Mouse (Mus musculus) bone marrow macrophage, adult 2 months (primary cell): Measurements from ENCODE around the gene Ska3. TPM values are rescaled to one million over a fixed set of nuclear protein-coding genes. Genes with fewer than 3 reads are reported as not detected.
"Not testable (repeated sequence)": the region's sequence is repeated elsewhere in the genome, so short reads cannot be mapped to it uniquely, and the experiment has no call there.

Experiments
- H3K27ac ChIP-seq: 2 replicates; pipeline ENCODE4 v1.5.1; 2012; ENCODE audit warnings: low read depth, low read length; ENCODE audit not compliant: insufficient read depth
- H3K4me1 ChIP-seq: 2 replicates; pipeline ENCODE4 v1.6.1; 2012; ENCODE audit warnings: low read length; ENCODE audit not compliant: control insufficient read depth, insufficient read depth
- H3K4me3 ChIP-seq: 2 replicates; pipeline ENCODE4 v1.5.1; 2012; ENCODE audit warnings: mild to moderate bottlenecking, low read length, moderate library complexity; ENCODE audit not compliant: insufficient read depth
- CTCF ChIP-seq: IDR thresholded peaks from 2 replicates; pipeline ENCODE4 v1.5.1; 2012; ENCODE audit warnings: low read depth, mild to moderate bottlenecking, low read length, moderate library complexity
- POLR2A ChIP-seq: IDR thresholded peaks from 2 replicates; pipeline ENCODE4 v1.6.1; 2012; ENCODE audit warnings: mild to moderate bottlenecking, low read depth, low read length, borderline replicate concordance
- polyA plus RNA-seq: library from polyadenylated mRNA; stranded (reverse); fragments of >200 nt; gene quantifications from 2 replicates; pipeline ENCODE4 v1.2.4, GENCODE M21; 2012; ENCODE audit not compliant: missing spikeins, insufficient read depth, insufficient read length

Gene Ska3
- 12.0 and 13.3 TPM in 2 replicates for polyA plus RNA-seq

DNA sequence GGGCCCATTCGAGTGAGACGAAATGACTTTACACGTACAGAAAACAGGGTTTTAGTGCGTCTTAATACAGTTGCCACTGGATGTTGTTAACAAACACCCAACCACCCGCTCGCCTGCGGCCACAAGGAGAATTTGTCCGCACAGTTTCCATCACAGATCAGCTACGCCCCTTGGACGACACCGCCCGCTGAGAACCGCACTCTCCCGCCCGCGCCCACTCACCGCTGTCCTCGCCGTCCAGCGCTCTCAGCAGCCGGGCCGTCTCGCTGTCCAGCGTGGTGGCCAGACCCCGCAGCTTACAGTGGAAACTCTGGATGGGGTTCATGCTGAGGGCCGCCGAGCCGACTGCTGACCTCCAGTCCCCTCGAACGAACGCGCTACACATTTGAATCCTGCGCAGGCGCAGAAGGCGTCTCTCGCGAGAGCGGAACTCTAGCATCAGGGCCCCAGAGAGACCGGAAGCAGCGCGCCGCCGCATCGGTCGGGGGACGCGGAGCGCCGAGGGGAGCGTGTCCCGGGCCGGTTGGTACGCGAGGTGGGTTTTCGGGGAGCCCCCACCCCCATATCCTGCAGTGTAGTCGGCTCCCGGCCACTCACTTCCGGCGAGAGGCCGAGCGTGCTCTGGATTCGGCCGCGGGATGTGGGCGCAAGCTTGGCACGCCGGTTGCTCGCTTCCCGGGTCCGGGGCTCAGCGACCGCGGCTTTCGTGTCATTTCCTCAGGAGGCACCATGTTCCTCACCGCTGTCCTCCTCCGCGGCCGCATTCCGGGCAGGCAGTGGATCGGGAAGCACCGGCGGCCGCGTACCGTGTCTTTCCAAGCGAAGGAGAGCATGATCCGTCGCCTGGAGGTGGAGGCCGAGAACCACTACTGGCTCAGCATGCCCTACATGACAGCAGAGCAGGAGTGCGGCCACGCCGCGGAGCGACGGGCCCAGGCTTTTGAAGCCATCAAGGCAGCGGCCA, at the start of gene Ska3, which contains the start of gene Mrpl57:
Gene Ska3, minus strand, starts transcription at position 398 of the 964 bp plus-strand sequence.
Gene Mrpl57, plus strand, starts transcription at position 447 of the 964 bp plus-strand sequence.
- peaks cover 7% of the 10 kb centered on the region for H3K4me1 ChIP-seq
- peak within 1 kb of the TSS; percentile 72 for H3K27ac ChIP-seq
- TF ChIP-seq CTCF (no peak), POLR2A (peak; percentile 51; the same call in 1 of the 2 replicates)
- H3K4me3 ChIP-seq, result peak within 1 kb of the TSS; percentile 81

DNA sequence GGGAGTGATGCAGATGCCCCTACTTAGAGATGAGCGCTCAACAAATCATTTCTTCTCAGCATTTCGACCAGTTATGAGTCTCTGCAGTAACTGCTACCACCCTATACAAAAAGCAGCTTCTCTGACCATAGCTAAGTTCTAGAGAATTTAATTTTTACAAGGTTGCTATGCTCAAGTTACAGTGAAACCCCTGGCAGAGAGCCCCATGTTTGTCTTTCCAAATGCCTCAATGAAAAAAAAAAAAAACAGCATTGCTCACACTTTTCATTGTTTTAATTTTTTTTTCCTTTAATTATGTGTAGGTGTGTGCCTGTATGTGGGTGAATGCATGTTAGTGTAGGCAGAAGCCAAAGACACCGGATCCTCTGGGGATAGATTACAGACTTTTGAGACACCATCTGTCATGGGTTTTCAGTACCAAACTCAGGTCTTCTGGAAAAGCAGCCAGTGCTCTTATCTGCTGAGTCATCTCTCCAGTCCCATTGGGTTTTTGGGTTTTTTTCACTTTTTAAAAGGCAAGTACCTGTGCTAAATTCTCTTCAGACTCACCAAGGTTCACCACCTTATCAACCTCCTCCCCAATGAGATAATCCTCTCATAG, 40.8 kb upstream of the Ska3 start:
- TF ChIP-seq POLR2A (no peak), CTCF (no peak)
- Histone ChIP-seq H3K4me1 (peaks cover 48% of the 10 kb centered on the region), H3K27ac (no peak overlapping the region), H3K4me3 (no peak overlapping the region)

DNA sequence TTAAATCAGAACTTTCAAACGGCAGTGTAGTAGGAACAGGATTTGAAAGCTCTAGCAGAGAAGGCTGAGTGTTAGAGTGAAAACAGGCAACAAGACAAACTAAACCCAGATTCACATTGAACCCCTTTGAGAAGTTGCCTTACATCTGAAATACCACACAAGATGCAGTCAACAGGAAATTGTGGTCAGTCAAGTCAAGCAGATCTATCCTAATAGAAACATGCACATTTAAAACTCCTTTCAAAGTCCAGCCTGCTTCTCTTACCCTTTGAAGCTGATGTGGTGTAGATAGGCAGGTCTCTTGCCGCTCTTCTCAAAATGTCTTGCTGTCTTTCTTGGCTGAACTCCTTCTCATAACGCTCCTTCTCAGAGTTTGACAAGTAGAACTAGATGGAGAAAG, 39.3 kb upstream of the Ska3 start:
- Histone ChIP-seq H3K4me3 (no peak overlapping the region), H3K4me1 (peaks cover 51% of the 10 kb centered on the region), H3K27ac (no peak overlapping the region)
- TF ChIP-seq CTCF, result no peak
- TF ChIP-seq POLR2A, result no peak

DNA sequence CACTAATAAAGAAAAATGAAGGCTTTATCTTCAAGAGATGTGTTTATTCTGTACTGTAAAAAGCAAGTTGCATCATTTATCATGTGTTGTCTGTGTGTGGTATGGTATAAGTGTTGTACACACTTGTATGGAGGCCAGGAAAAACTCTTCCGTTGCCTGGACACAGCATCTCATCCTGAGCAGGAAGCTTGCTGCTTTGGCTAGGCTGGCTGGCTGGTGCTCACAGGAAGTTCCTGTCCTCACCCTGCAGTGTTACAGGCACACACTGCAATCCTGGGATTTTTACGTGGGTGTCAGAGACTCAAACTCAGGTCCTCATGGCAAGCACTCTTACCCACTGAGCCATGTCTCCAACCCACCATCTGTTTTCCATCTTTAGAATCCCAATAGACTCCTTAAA, 37.1 kb upstream of the Ska3 start:
- Histone ChIP-seq H3K27ac (no peak overlapping the region), H3K4me1 (peaks cover 52% of the 10 kb centered on the region), H3K4me3 (no peak overlapping the region)
- TF ChIP-seq CTCF (no peak), POLR2A (no peak)

DNA sequence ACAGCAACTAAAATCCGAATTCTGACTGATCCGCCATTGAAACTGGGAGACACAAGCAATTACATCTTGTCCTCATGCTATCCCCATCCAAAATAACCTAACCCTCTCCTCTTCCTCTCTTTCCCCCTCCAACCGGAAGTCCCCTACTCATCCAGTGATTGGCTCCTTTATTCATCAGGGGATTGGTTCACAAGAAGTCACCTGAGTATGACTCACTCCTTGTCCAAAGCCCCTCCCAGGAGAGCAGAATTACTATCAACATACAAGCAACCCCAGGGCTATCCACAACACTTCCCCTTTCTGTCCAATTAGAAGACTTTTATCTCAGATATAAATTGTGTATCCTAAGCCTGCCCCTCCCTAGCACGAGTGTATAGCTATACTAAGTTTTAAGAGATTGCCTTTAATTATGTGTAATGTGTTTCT, 36.0 kb upstream of the Ska3 start:
- Histone ChIP-seq H3K4me3 (no peak overlapping the region), H3K27ac (peak overlapping the region; percentile 42), H3K4me1 (peaks cover 48% of the 10 kb centered on the region)
- TF ChIP-seq CTCF (no peak), POLR2A (no peak)

DNA sequence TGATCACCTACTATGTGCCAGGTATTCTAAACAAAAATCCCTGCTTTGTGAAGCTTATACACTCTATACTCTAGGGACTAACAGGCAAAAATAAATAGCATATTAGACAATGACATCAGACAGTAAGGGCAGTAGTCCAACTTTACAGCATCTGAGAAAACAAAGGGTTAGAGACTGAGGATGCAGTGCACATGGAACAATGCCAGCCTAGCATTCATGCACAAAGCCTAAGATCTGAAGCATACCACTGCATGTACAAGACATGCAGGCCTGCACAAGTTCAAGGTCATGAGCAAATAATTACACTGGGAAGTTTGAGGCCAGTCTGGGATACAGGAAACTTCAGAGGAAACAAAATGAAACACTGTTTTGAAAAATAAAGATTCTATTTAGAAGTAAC, 33.5 kb upstream of the Ska3 start:
- no peak overlapping the region for H3K4me3 ChIP-seq
- no peak for TF ChIP-seq CTCF
- TF ChIP-seq POLR2A, result no peak
- no peak overlapping the region for H3K27ac ChIP-seq
- peaks cover 33% of the 10 kb centered on the region for H3K4me1 ChIP-seq

DNA sequence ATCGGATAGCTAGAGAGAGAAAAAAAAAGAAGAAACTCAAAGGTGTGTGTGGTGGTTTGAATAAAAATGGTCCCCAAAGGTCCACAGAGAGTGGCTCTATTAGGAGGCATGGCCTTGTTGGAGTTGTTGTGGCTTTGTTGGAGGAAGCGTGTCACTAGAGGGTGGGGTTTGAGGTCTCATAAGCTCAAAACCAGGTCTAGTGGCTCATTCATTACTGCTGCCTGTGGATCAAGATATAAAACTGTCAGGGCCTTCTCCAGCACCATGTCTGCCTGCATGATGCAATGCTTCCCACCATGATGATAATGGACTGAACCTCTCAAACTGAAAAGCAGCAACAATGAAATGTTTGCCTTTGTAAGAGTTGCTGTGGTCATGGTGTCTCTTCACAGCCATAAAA, 32.6 kb upstream of the Ska3 start:
- no peak overlapping the region; the same call in 1 of the 2 replicates for H3K27ac ChIP-seq
- TF ChIP-seq CTCF (no peak), POLR2A (no peak)
- peaks cover 25% of the 10 kb centered on the region for H3K4me1 ChIP-seq
- no peak overlapping the region for H3K4me3 ChIP-seq

DNA sequence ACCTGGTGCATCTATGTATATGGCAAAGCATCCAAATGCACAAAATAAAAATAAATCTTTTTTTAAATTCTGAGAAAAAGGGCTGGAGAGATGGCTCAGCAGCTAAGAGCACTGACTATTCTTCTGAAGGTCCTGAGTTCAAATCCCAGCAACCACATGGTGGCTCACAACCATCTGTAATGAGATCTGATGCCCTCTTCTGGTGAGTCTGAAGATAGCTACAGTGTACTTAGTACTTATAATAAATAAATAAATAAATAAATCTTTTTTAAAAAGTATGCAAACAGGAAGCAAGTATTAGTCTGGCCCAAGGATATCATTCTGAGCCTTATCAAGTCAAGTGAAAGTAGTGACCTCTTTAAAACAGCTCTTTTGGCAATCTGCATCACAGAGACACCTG, 30.1 kb upstream of the Ska3 start:
- not testable (repeated sequence) for H3K27ac ChIP-seq, H3K4me3 ChIP-seq
- peaks cover 19% of the 10 kb centered on the region for H3K4me1 ChIP-seq

DNA sequence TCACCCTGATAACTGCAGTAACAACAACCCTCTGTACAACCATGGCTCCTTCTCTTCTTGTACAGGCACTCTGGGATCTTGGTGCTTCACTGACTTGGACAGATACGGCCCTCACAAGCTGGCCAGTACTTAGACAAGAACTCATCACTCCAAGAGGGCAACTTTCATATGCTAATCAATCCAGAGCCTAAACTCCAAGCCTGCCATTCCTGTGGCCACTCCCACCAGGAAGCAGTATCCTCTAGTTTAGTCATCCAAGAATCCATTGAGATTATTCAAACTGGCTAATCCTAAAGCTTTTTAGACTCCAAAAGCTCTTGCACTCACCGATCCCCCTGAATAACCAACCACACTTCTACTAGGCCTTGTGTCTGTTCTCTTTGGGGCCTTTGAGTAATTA, 27.0 kb upstream of the Ska3 start:
- TF ChIP-seq CTCF, result no peak
- no peak for TF ChIP-seq POLR2A
- peaks cover 19% of the 10 kb centered on the region for H3K4me1 ChIP-seq
- no peak overlapping the region for H3K27ac ChIP-seq
- no peak overlapping the region for H3K4me3 ChIP-seq

DNA sequence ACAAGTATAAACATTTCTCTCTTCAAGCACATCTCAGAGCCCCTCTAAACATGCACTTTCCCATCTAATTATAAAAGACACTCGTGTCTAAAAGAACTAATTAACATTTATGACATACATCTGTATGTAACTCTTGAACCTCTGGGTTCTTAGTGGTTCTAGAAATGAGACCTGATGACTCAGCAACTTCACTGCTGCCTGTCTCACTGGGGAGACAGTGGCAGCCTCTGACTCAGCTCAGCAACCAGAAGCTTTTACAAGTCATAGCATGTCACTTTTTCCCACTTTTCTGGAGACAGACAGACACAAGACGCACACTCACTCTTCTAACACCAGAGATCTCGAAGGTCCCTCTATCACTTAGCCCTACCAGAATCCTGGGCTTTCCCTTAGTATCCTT, 24.3 kb upstream of the Ska3 start:
- peaks cover 13% of the 10 kb centered on the region for H3K4me1 ChIP-seq
- peak overlapping the region; percentile 28; the same call in 1 of the 2 replicates for H3K27ac ChIP-seq
- H3K4me3 ChIP-seq, result no peak overlapping the region
- TF ChIP-seq POLR2A (no peak), CTCF (no peak)
